ENCODE assay signal across 8 mouse cellular contexts in the genomic region with DNA sequence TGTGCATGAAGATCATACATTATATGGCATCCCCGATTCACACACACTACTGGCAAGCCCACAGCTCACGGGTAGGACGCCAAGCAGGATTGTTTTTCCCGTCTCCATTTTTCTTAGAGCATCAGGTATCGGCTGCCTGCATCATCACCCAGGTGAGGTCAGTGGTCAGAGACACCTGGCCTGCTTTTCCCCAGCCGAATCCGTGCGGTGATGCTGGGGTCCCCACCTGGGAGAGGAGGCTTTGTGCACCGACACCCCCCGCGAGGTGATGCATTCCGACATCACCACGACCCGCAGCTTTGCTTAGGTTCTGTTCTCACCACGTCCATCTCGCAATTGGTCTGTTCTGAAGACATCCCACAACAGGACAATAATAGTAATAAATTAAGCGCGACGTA. TPM values are rescaled to one million over a fixed set of nuclear protein-coding genes. Genes with fewer than 3 reads are reported as not detected.
DNase-seq lines count a peak whose midpoint lies in the region; ATAC-seq lines count a peak whose summit lies in the region.

No protein-coding gene starts in this region.

- H3K9ac ChIP-seq in neural tube, embryonic 11.5 days (ENCODE audit: low read length): peak overlapping the region; percentile 76
- H3K9ac ChIP-seq in liver, embryonic 11.5 days (ENCODE audit: low read depth, low read length): no peak overlapping the region

- no peaks in the 10 kb centered on the region for H3K36me3 ChIP-seq in erythroblast, embryonic 14.5 days (ENCODE audit: control insufficient read depth)
- H3K36me3 ChIP-seq in neural tube, embryonic 11.5 days (ENCODE audit: control insufficient read depth, insufficient read depth, low read length): no peaks in the 10 kb centered on the region
- H3K36me3 ChIP-seq in liver, embryonic 11.5 days (ENCODE audit: control insufficient read depth, insufficient read depth, low read length): no peaks in the 10 kb centered on the region

- ATAC-seq in erythroblast, adult 5-6 weeks (replicated peaks; ENCODE audit: low FRiP score, poor library complexity, severe bottlenecking): no peak
- peak; percentile 6; the same call in 1 of the 2 replicates for ATAC-seq in neural tube, embryonic 11.5 days (ENCODE audit: insufficient read depth, low FRiP score, low TSS enrichment)
- ATAC-seq in liver, embryonic 11.5 days (replicated peaks; ENCODE audit: low FRiP score): no peak

- intact Hi-C loops in gastrocnemius, postnatal 14 days (cut with DNase I; ENCODE audit: low total_unique reads): no loop called here

- H3K9me3 ChIP-seq in erythroblast, embryonic 14.5 days (ENCODE audit: control insufficient read depth, low read length): peaks cover 2% of the 10 kb centered on the region; the same call in 1 of the 2 replicates
- no peaks in the 10 kb centered on the region for H3K9me3 ChIP-seq in neural tube, embryonic 11.5 days (ENCODE audit: control insufficient read depth, low read length)
- no peaks in the 10 kb centered on the region for H3K9me3 ChIP-seq in liver, embryonic 11.5 days (ENCODE audit: control insufficient read depth, low read length)

- peaks cover 6% of the 10 kb centered on the region for H3K4me1 ChIP-seq in erythroblast, embryonic 14.5 days (ENCODE audit: control insufficient read depth)
- H3K4me1 ChIP-seq in neural tube, embryonic 11.5 days (ENCODE audit: control insufficient read depth, insufficient read depth, low read length): no peaks in the 10 kb centered on the region
- H3K4me1 ChIP-seq in liver, embryonic 11.5 days (replicated peaks; ENCODE audit: control insufficient read depth, insufficient read depth, low read length): 0 out of 2 replicates have a peak, but pooled peaks cover 2% of the 10 kb centered on the region

- 4% methylated on average over 19 of the region's 19 CpGs for WGBS in neural tube, embryonic 11.5 days
- 6% methylated on average over 19 of the region's 19 CpGs for WGBS in liver, embryonic 11.5 days

- no peak for DNase-seq in neural tube, embryonic 11.5 days (ENCODE audit: low spot score)
- no peak for DNase-seq in neural tube, embryonic 10.5 days (ENCODE audit: extremely low spot score, low spot score)
- DNase-seq in forelimb bud, embryonic 11.5 days (ENCODE audit: low read depth, low spot score): peak; percentile 28
- DNase-seq in liver, embryonic 11.5 days (ENCODE audit: low spot score): peak; percentile 47
- DNase-seq in testis, postnatal 14 days (ENCODE audit: low spot score): peak; percentile 58
- no peak for DNase-seq in gastrocnemius, postnatal 14 days

- peaks cover 48% of the 10 kb centered on the region for H3K27me3 ChIP-seq in erythroblast, embryonic 14.5 days (ENCODE audit: control insufficient read depth)
- H3K27me3 ChIP-seq in neural tube, embryonic 11.5 days (ENCODE audit: control insufficient read depth, insufficient read depth, low read length): peaks cover 5% of the 10 kb centered on the region
- peaks cover 27% of the 10 kb centered on the region for H3K27me3 ChIP-seq in liver, embryonic 11.5 days (replicated peaks; ENCODE audit: control insufficient read depth, insufficient read depth, low read length)

- peak overlapping the region; percentile 54 for H3K4me3 ChIP-seq in erythroblast, embryonic 14.5 days (replicated peaks)
- H3K4me3 ChIP-seq in neural tube, embryonic 11.5 days (ENCODE audit: low read depth, low read length): peak overlapping the region; percentile 76
- H3K4me3 ChIP-seq in liver, embryonic 11.5 days (ENCODE audit: low read depth, low read length): peak overlapping the region; percentile 63

- no peak overlapping the region for H3K27ac ChIP-seq in neural tube, embryonic 11.5 days (ENCODE audit: low read depth, low read length)
- H3K27ac ChIP-seq in liver, embryonic 11.5 days (ENCODE audit: low read depth, low read length): no peak overlapping the region

- peak overlapping the region; percentile 88 for H3K4me2 ChIP-seq in neural tube, embryonic 11.5 days (ENCODE audit: low read depth)
- peak overlapping the region; percentile 94 for H3K4me2 ChIP-seq in liver, embryonic 11.5 days

RNA-seq across cellular contexts. Expression of a gene that starts 0.6 kb away (rescaled TPM):
- polyA plus RNA-seq in erythroblast, embryonic 14.5 days (2012): 0.01 TPM in 1 of 2 replicates, not detected in the other
- not detected in 2 replicates for total RNA-seq in erythroblast, adult 5-6 weeks (2015; ENCODE audit: low replicate concordance)
- 1.4 and 2.1 TPM in 2 replicates for total RNA-seq in erythroblast, adult 5-6 weeks (2017; ENCODE audit: low replicate concordance)
- polyA plus RNA-seq in neural tube, embryonic 11.5 days (2014; fragmentation: Nextera tagmentation; extraction: Ambion mirVana): 5.6 and 6.5 TPM in 2 replicates
- 0.92 and 1.1 TPM in 2 replicates for polyA plus RNA-seq in liver, embryonic 11.5 days (2014; fragmentation: Nextera tagmentation; extraction: Ambion mirVana)
- total RNA-seq in gastrocnemius, postnatal 14 days (2021): under 1 TPM; 0.31 to 0.57 TPM

RNA-seq across cellular contexts. Expression of a gene that starts 55.6 kb away (rescaled TPM):
- polyA plus RNA-seq in erythroblast, embryonic 14.5 days (2012): 0.01 TPM in 2 replicates
- total RNA-seq in erythroblast, adult 5-6 weeks (2015; ENCODE audit: low replicate concordance): 1.0 TPM in 1 of 2 replicates, not detected in the other
- 2.2 and 3.2 TPM in 2 replicates for total RNA-seq in erythroblast, adult 5-6 weeks (2017; ENCODE audit: low replicate concordance)
- polyA plus RNA-seq in neural tube, embryonic 11.5 days (2014; fragmentation: Nextera tagmentation; extraction: Ambion mirVana): 5.4 and 7.4 TPM in 2 replicates
- polyA plus RNA-seq in liver, embryonic 11.5 days (2014; fragmentation: Nextera tagmentation; extraction: Ambion mirVana): 5.7 and 5.9 TPM in 2 replicates
- total RNA-seq in gastrocnemius, postnatal 14 days (2021): 1 to 10 TPM; 4.9 to 5.4 TPM

RNA-seq across cellular contexts. Expression of a gene that starts 56.0 kb away (rescaled TPM):
- 0.08 and 0.29 TPM in 2 replicates for polyA plus RNA-seq in erythroblast, embryonic 14.5 days (2012)
- total RNA-seq in erythroblast, adult 5-6 weeks (2015; ENCODE audit: low replicate concordance): 9.2 and 25.6 TPM in 2 replicates
- 8.9 and 13.5 TPM in 2 replicates for total RNA-seq in erythroblast, adult 5-6 weeks (2017; ENCODE audit: low replicate concordance)
- polyA plus RNA-seq in neural tube, embryonic 11.5 days (2014; fragmentation: Nextera tagmentation; extraction: Ambion mirVana): 51.5 and 53.8 TPM in 2 replicates
- 104 and 107 TPM in 2 replicates for polyA plus RNA-seq in liver, embryonic 11.5 days (2014; fragmentation: Nextera tagmentation; extraction: Ambion mirVana)
- 10 to 100 TPM; 11.7 to 13.6 TPM for total RNA-seq in gastrocnemius, postnatal 14 days (2021)

Comparison
In these comparisons a context has a peak if more than half of its experiments do, and no peak if none do; other contexts are left out.
1. DNase-seq: peak in forelimb bud, embryonic 11.5 days (single experiment), liver, embryonic 11.5 days (single experiment) and testis, postnatal 14 days (single experiment); none in neural tube, embryonic 11.5 days (single experiment), neural tube, embryonic 10.5 days (single experiment) and gastrocnemius, postnatal 14 days (single experiment).
2. RNA of a gene that starts 56.0 kb away (polyA plus RNA-seq): 104 to 107 TPM in liver, embryonic 11.5 days and 51.5 to 53.8 TPM in neural tube, embryonic 11.5 days; 0.08 to 0.29 TPM in erythroblast, embryonic 14.5 days; every median in the first group is over 10 times any median in the second.
3. Peak in every context shown above with its lines, with median percentiles within 50 percentile points of each other: H3K4me3 ChIP-seq.